Comparison of ENCODE assay signal across 8 mouse cellular contexts in genomic region chr8:88118456-88119036, GRCm38 (mm10). TPM values are rescaled to one million over a fixed set of nuclear protein-coding genes. Genes with fewer than 3 reads are reported as not detected.
DNase-seq lines count a peak whose midpoint lies in the region; ATAC-seq lines count a peak whose summit lies in the region.

Cnep1r1 (plus strand) TSS chr8:88118769.

- ATAC-seq in CD4-positive, CD25-positive, alpha-beta regulatory T cell, adult 4 months: peak; percentile 98
- peak; percentile 98 for ATAC-seq in heart, embryonic 14.5 days (ENCODE audit: insufficient number of reproducible peaks, insufficient read depth, low FRiP score, low read depth)
- peak; percentile 97 for ATAC-seq in liver, embryonic 13.5 days (ENCODE audit: low read depth)
- peak; percentile 100 for ATAC-seq in stomach, embryonic 16.5 days (ENCODE audit: insufficient read depth, low FRiP score)

- WGBS in heart, embryonic 14.5 days: under 1% methylated on average over 49 of the region's 49 CpGs
- WGBS in liver, embryonic 13.5 days (ENCODE audit: insufficient replicate concordance): under 1% methylated on average over 49 of the region's 49 CpGs
- under 1% methylated on average over 49 of the region's 49 CpGs for WGBS in stomach, embryonic 16.5 days

- peak within 1 kb of the TSS; percentile 96 for H3K9ac ChIP-seq in heart, embryonic 14.5 days (ENCODE audit: low read length)
- H3K9ac ChIP-seq in liver, embryonic 13.5 days: peak within 1 kb of the TSS; percentile 91
- peak within 1 kb of the TSS; percentile 93 for H3K9ac ChIP-seq in stomach, embryonic 16.5 days (ENCODE audit: low read length)

- H3K36me3 ChIP-seq in heart, embryonic 14.5 days (ENCODE audit: control insufficient read depth, insufficient read depth, low read length): peaks cover 34% of the 10 kb centered on the region
- H3K36me3 ChIP-seq in liver, embryonic 13.5 days: peaks cover 29% of the 10 kb centered on the region
- no peaks in the 10 kb centered on the region for H3K36me3 ChIP-seq in stomach, embryonic 16.5 days (ENCODE audit: control insufficient read depth, insufficient read depth, low read length)

- DNase-seq in c-Kit-negative CD71-positive TER-119-positive erythroid progenitor cells, embryonic 14.5 days (ENCODE audit: low read depth, low spot score): peak; percentile 98
- DNase-seq in fibroblast of lung, adult 2 months (ENCODE audit: low read depth): peak; percentile 99
- peak; percentile 95 for DNase-seq in kidney, postnatal 14 days
- peak; percentile 96 for DNase-seq in liver, embryonic 13.5 days
- DNase-seq in neural tube, embryonic 10.5 days (ENCODE audit: extremely low spot score, low spot score): peak; percentile 89

- peak within 1 kb of the TSS; percentile 83 to 100 for H3K4me3 ChIP-seq in heart, embryonic 14.5 days (ENCODE audit: control insufficient read depth in 1 of 2, insufficient read depth in 1 of 2, low read depth in 1 of 2, low read length in 2 of 2)
- peak within 1 kb of the TSS; percentile 84 for H3K4me3 ChIP-seq in liver, embryonic 13.5 days (replicated peaks)
- peak within 1 kb of the TSS; percentile 80 for H3K4me3 ChIP-seq in stomach, embryonic 16.5 days (replicated peaks; ENCODE audit: low read length)

- H3K27me3 ChIP-seq in heart, embryonic 14.5 days (ENCODE audit: control insufficient read depth, insufficient read depth, low read length): no peaks in the 10 kb centered on the region
- peaks cover 13% of the 10 kb centered on the region for H3K27me3 ChIP-seq in liver, embryonic 13.5 days
- no peaks in the 10 kb centered on the region for H3K27me3 ChIP-seq in stomach, embryonic 16.5 days (ENCODE audit: control insufficient read depth, insufficient read depth, low read length)

- no peaks in the 10 kb centered on the region for H3K9me3 ChIP-seq in heart, embryonic 14.5 days (ENCODE audit: control insufficient read depth, low read length)
- no peaks in the 10 kb centered on the region for H3K9me3 ChIP-seq in liver, embryonic 13.5 days (replicated peaks)
- H3K9me3 ChIP-seq in stomach, embryonic 16.5 days (replicated peaks; ENCODE audit: control insufficient read depth, low read length): no peaks in the 10 kb centered on the region

- peak within 1 kb of the TSS; percentile 78 to 85 for H3K27ac ChIP-seq in heart, embryonic 14.5 days (replicated peaks in 1 of 2; ENCODE audit: control insufficient read depth in 1 of 2, insufficient read depth in 1 of 2, low read depth in 2 of 2, low read length in 2 of 2)
- peak within 1 kb of the TSS; percentile 94 for H3K27ac ChIP-seq in liver, embryonic 13.5 days
- peak within 1 kb of the TSS; percentile 79 for H3K27ac ChIP-seq in stomach, embryonic 16.5 days (ENCODE audit: low read length)

- peak within 1 kb of the TSS; percentile 72 for H3K4me2 ChIP-seq in heart, embryonic 14.5 days (ENCODE audit: low read length)
- H3K4me2 ChIP-seq in liver, embryonic 13.5 days: peak within 1 kb of the TSS; percentile 71
- H3K4me2 ChIP-seq in stomach, embryonic 16.5 days (ENCODE audit: low read depth, low read length): peak within 1 kb of the TSS; percentile 57

- peaks cover 0 to 8% of the 10 kb centered on the region in 2 experiments; a peak in 1 of 4 replicates for H3K4me1 ChIP-seq in heart, embryonic 14.5 days (ENCODE audit: control insufficient read depth in 2 of 2, insufficient read depth in 2 of 2, low read length in 2 of 2)
- H3K4me1 ChIP-seq in liver, embryonic 13.5 days (replicated peaks): peaks cover 20% of the 10 kb centered on the region
- H3K4me1 ChIP-seq in stomach, embryonic 16.5 days (ENCODE audit: control insufficient read depth, insufficient read depth, low read length): no peaks in the 10 kb centered on the region

RNA-seq across cellular contexts. Expression of gene Cnep1r1, which starts in this region (rescaled TPM):
- 10 to 100 TPM; 21.2 to 50.4 TPM for polyA plus RNA-seq in CD4-positive, CD25-positive, alpha-beta regulatory T cell, adult 4 months (2017; shearing (Covaris generic))
- 22.8 and 26.8 TPM in 2 replicates for polyA plus RNA-seq in heart, embryonic 14.5 days (2014; fragmentation: Nextera tagmentation; extraction: Ambion mirVana)
- polyA plus RNA-seq in liver, embryonic 13.5 days (2015; fragmentation: Nextera tagmentation; extraction: Ambion mirVana): 27.2 and 30.6 TPM in 2 replicates
- polyA plus RNA-seq in stomach, embryonic 16.5 days (2015; fragmentation: Nextera tagmentation; extraction: Ambion mirVana): 51.1 and 52.1 TPM in 2 replicates

Comparison
In these comparisons a context has a peak if more than half of its experiments do, and no peak if none do; other contexts are left out.
1. Peak in every context shown above with its lines: DNase-seq, ATAC-seq, H3K4me3 ChIP-seq and H3K27ac ChIP-seq.